Mouse (Mus musculus): ENCODE data around the gene Fez1.

DNA sequence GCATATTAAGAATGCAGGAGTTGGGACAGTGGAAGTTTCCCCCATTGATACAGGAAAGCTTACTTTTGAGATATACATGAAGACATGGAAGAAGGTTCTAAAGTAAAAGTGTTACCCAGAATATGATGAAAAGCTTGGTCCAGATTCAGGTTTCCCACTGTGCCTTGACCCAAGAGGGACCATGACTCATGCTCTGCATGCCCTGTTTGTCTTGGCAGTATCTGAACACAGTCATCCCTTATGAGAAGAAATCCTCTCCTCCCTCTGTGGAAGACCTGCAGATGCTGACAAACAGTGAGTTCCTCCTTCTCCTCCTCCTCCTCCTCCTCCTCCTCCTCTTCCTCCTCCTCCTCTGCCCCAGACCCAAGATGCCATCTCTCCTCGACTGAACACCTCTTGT, 48.6 kb downstream of the Fez1 start:
- TF ChIP-seq MAFK (IDR thresholded peaks at IDR 0.05; ENCODE audit: insufficient read depth, low read depth, low read length), result no peak
- TF ChIP-seq HCFC1 (IDR thresholded peaks at IDR 0.05; ENCODE audit: borderline replicate concordance, insufficient read depth, low read length), result no peak
- TF ChIP-seq ZNF384 (IDR thresholded peaks at IDR 0.05; ENCODE audit: low read depth, low read length), result no peak
- TF ChIP-seq ZC3H11A (IDR thresholded peaks at IDR 0.05; ENCODE audit: borderline replicate concordance, low read depth, low read length), result no peak
